Mouse (Mus musculus): Measurements from ENCODE around the gene Kcnj6. TPM values are rescaled to one million over a fixed set of nuclear protein-coding genes. Genes with fewer than 3 reads are reported as not detected.

The Kcnj6 gene
- total RNA-seq, 1 experiment from 2014 or later, result not detected

- peak; percentile 51 for ATAC-seq (replicated peaks; ENCODE audit: low read depth, poor library complexity, severe bottlenecking)
Observed at GRCm38 (mm10) chr16:94788165-94788564, 209.3 kb downstream of the Kcnj6 start.

GRCm38 (mm10) chr16:94785873-94786272, 211.6 kb downstream of the Kcnj6 start:
- no peak for ATAC-seq (replicated peaks; ENCODE audit: low read depth, poor library complexity, severe bottlenecking)

GRCm38 (mm10) chr16:94783696-94784095, 213.8 kb downstream of the Kcnj6 start:
- ATAC-seq (replicated peaks; ENCODE audit: low read depth, poor library complexity, severe bottlenecking), result 0 out of 2 replicates have a peak, but pooled peaks have one; percentile 25

- ATAC-seq (replicated peaks; ENCODE audit: low read depth, poor library complexity, severe bottlenecking), result no peak
Observed at GRCm38 (mm10) chr16:94782110-94782946, 215.2 kb downstream of the Kcnj6 start.

GRCm38 (mm10) chr16:94773928-94774327, 223.6 kb downstream of the Kcnj6 start:
- peak; percentile 93 for ATAC-seq (replicated peaks; ENCODE audit: low read depth, poor library complexity, severe bottlenecking)

GRCm38 (mm10) chr16:94767606-94768005, 229.9 kb downstream of the Kcnj6 start:
- no peak for ATAC-seq (replicated peaks; ENCODE audit: low read depth, poor library complexity, severe bottlenecking)

GRCm38 (mm10) chr16:94765129-94765528, 232.4 kb downstream of the Kcnj6 start:
- no peak for ATAC-seq (replicated peaks; ENCODE audit: low read depth, poor library complexity, severe bottlenecking)

GRCm38 (mm10) chr16:94760732-94761131, 236.8 kb downstream of the Kcnj6 start:
- peak; percentile 50; the same call in 1 of the 2 replicates for ATAC-seq (replicated peaks; ENCODE audit: low read depth, poor library complexity, severe bottlenecking)

GRCm38 (mm10) chr16:94759761-94760160, 237.7 kb downstream of the Kcnj6 start:
- ATAC-seq (replicated peaks; ENCODE audit: low read depth, poor library complexity, severe bottlenecking), result no peak

- no peak for ATAC-seq (replicated peaks; ENCODE audit: low read depth, poor library complexity, severe bottlenecking)
Observed at GRCm38 (mm10) chr16:94758606-94759005, 238.9 kb downstream of the Kcnj6 start.

- ATAC-seq (replicated peaks; ENCODE audit: low read depth, poor library complexity, severe bottlenecking), result no peak
Observed at GRCm38 (mm10) chr16:94756352-94756751, 241.1 kb downstream of the Kcnj6 start.

GRCm38 (mm10) chr16:94753453-94753852, 244.0 kb downstream of the Kcnj6 start:
- ATAC-seq (replicated peaks; ENCODE audit: low read depth, poor library complexity, severe bottlenecking), result no peak

- ATAC-seq (replicated peaks; ENCODE audit: low read depth, poor library complexity, severe bottlenecking), result no peak
Observed at GRCm38 (mm10) chr16:94752781-94753180, 244.7 kb downstream of the Kcnj6 start.

- no peak for ATAC-seq (replicated peaks; ENCODE audit: low read depth, poor library complexity, severe bottlenecking)
Observed at GRCm38 (mm10) chr16:94745016-94745415, 252.5 kb downstream of the Kcnj6 start.

GRCm38 (mm10) chr16:94743853-94744501, 253.5 kb downstream of the Kcnj6 start:
- peak; percentile 95 for ATAC-seq (replicated peaks; ENCODE audit: low read depth, poor library complexity, severe bottlenecking)

GRCm38 (mm10) chr16:94737359-94737687, 260.2 kb downstream of the Kcnj6 start:
- no peak for ATAC-seq (replicated peaks; ENCODE audit: low read depth, poor library complexity, severe bottlenecking)

GRCm38 (mm10) chr16:94736462-94737358, 260.8 kb downstream of the Kcnj6 start:
- ATAC-seq (replicated peaks; ENCODE audit: low read depth, poor library complexity, severe bottlenecking), result no peak

GRCm38 (mm10) chr16:94735472-94735871, 262.0 kb downstream of the Kcnj6 start:
- ATAC-seq (replicated peaks; ENCODE audit: low read depth, poor library complexity, severe bottlenecking), result no peak

GRCm38 (mm10) chr16:94731027-94731426, 266.5 kb downstream of the Kcnj6 start:
- ATAC-seq (replicated peaks; ENCODE audit: low read depth, poor library complexity, severe bottlenecking), result no peak

- no peak for ATAC-seq (replicated peaks; ENCODE audit: low read depth, poor library complexity, severe bottlenecking)
Observed at GRCm38 (mm10) chr16:94729236-94729635, 268.3 kb downstream of the Kcnj6 start.
